Mouse (Mus musculus) heart, postnatal 0 days (tissue): ENCODE results near the gene Akap14. TPM values are rescaled to one million over a fixed set of nuclear protein-coding genes. Genes with fewer than 3 reads are reported as not detected.

ENCODE experiments used
- ATAC-seq: fragments of 200-750 bp; cut with Nextera tagmentation; 2 replicates; pipeline ENCODE4 v1.8.0; 2017; ENCODE audit warnings: low read depth, moderate number of reproducible peaks, moderate library complexity; ENCODE audit not compliant: insufficient read depth
- DNase-seq: peaks from one replicate; pipeline ENCODE4 v3.0.0-alpha.2; 2016; ENCODE audit warnings: low spot score
- H3K27ac ChIP-seq: fragments of 300-500 bp; sonication (generic); 2 replicates; pipeline ENCODE4 v1.5.1; 2014; ENCODE audit warnings: low read depth, mild to moderate bottlenecking
- H3K27me3 ChIP-seq: fragments of 300-500 bp; sonication (generic); 2 replicates; pipeline ENCODE4 v1.6.1; 2014; ENCODE audit warnings: low read length, mixed read lengths; ENCODE audit not compliant: control insufficient read depth, insufficient read depth
- H3K36me3 ChIP-seq: fragments of 300-500 bp; sonication (generic); replicated peaks from 2 replicates; pipeline ENCODE4 v1.6.1; 2014; ENCODE audit warnings: low read length, mixed read lengths; ENCODE audit not compliant: control insufficient read depth, insufficient read depth
- H3K4me1 ChIP-seq: fragments of 300-500 bp; sonication (generic); 2 replicates; pipeline ENCODE4 v1.6.1; 2014; ENCODE audit warnings: antibody characterized with exemption; ENCODE audit not compliant: control insufficient read depth, insufficient read depth
- H3K4me2 ChIP-seq: fragments of 300-500 bp; sonication (generic); 2 replicates; pipeline ENCODE4 v1.6.1; 2014; ENCODE audit warnings: low read depth, mild to moderate bottlenecking, low read length, moderate library complexity
- H3K4me3 ChIP-seq: fragments of 300-500 bp; sonication (generic); 2 replicates; pipeline ENCODE4 v1.5.1; 2014; ENCODE audit warnings: low read depth, low read length
- H3K9ac ChIP-seq: fragments of 300-500 bp; sonication (generic); replicated peaks from 2 replicates; pipeline ENCODE4 v1.6.1; 2014; ENCODE audit warnings: low read depth, low read length, mixed read lengths
- H3K9me3 ChIP-seq: fragments of 300-500 bp; sonication (generic); replicated peaks from 2 replicates; pipeline ENCODE4 v1.6.1; 2016; ENCODE audit warnings: low read length; ENCODE audit not compliant: control insufficient read depth
- CTCF ChIP-seq: IDR thresholded peaks from 2 replicates; pipeline ENCODE4 v1.5.1; 2016; ENCODE audit warnings: antibody characterized with exemption, control low read depth, low read depth
- EP300 ChIP-seq: IDR thresholded peaks from 2 replicates; pipeline ENCODE4 v1.6.1; 2016; ENCODE audit warnings: antibody characterized with exemption, low read depth
- WGBS: fragments of 180-500 bp; shearing (Covaris S2); extraction: QIAGEN DNeasy Blood & Tissue Kit; methylation state at CpG from one replicate; pipeline ENCODE4 v1.1.7; 2014; 5-methylcytosine and 5-hydroxymethylcytosine counted together
- polyA plus RNA-seq: library from polyadenylated mRNA; unstranded; fragments of >200 nt; fragmentation: Nextera tagmentation; extraction: Ambion mirVana; gene quantifications from 2 replicates; pipeline ENCODE4 v1.2.1, GENCODE M21; 2015
- total RNA-seq: library from RNA; depleted of rRNA; stranded (reverse); fragments of >200 nt; gene quantifications from 2 replicates; pipeline ENCODE4 v1.2.3, GENCODE M21; 2014; ENCODE audit warnings: low replicate concordance; rRNA removed

Akap14 gene
- total and polyA plus RNA-seq, 2 experiments from 2014 or later, result 0.05 TPM; not detected in 1

DNA sequence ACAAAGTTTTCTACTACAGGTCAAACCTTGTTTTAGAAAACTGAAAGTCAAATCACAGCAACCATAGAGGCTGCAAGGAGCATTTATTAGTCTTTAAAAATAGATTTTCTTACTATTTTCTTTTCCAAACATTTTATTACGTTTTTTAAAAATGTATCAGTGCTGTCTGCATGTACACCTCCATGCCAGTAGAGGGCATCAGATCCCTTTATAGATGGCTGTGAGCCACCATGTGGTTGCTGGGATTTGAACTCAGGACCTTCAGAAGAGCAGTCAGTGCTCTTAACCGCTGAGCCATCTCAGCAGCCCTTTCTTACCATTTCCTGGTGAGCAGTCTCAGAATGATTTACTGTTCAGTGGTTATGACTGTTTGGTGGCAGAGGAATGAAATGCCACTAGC lies 64.8 kb downstream of the Akap14 start:
- Histone ChIP-seq H3K27me3 (no peaks in the 10 kb centered on the region), H3K9me3 (no peaks in the 10 kb centered on the region), H3K4me1 (no peaks in the 10 kb centered on the region), H3K9ac (no peak overlapping the region), H3K27ac (no peak overlapping the region), H3K36me3 (peaks cover 10% of the 10 kb centered on the region; the same call in 1 of the 2 replicates), H3K4me2 (no peak overlapping the region), H3K4me3 (no peak overlapping the region)
- WGBS, result 68% methylated on average over 2 of the region's 2 CpGs
- TF ChIP-seq EP300, result no peak
- no peak; the same call in 1 of the 2 replicates for TF ChIP-seq CTCF
- ATAC-seq, result no peak
- DNase-seq, result no peak

Other genes starting within 250 kb of the Akap14 start
- 53.1 and 73.5 TPM in 2 replicates for gene Sept6, start 177.0 kb downstream of the Akap14 start, total RNA-seq
- 22.1 and 22.3 TPM in 2 replicates for gene Sept6, start 177.0 kb downstream of the Akap14 start, polyA plus RNA-seq
- gene Sowahd, start 120.0 kb downstream of the Akap14 start, total RNA-seq, result not detected in 2 replicates
- gene Sowahd, start 120.0 kb downstream of the Akap14 start, polyA plus RNA-seq, result not detected in 2 replicates
- 148 and 167 TPM in 2 replicates for gene Rpl39, start 83.4 kb downstream of the Akap14 start, total RNA-seq
- 403 and 426 TPM in 2 replicates for gene Rpl39, start 83.4 kb downstream of the Akap14 start, polyA plus RNA-seq
- gene Upf3b, start 58.5 kb downstream of the Akap14 start, total RNA-seq, result 8.1 and 10.2 TPM in 2 replicates
- gene Upf3b, start 58.5 kb downstream of the Akap14 start, polyA plus RNA-seq, result 9.3 and 10.6 TPM in 2 replicates
- 8.1 and 13.8 TPM in 2 replicates for gene Nkap, start 42.0 kb downstream of the Akap14 start, total RNA-seq
- 8.2 and 9.2 TPM in 2 replicates for gene Nkap, start 42.0 kb downstream of the Akap14 start, polyA plus RNA-seq
- gene Ndufa1, start 22.3 kb upstream of the Akap14 start, total RNA-seq, result 337 and 420 TPM in 2 replicates
- 1,804 and 1,915 TPM in 2 replicates for gene Ndufa1, start 22.3 kb upstream of the Akap14 start, polyA plus RNA-seq
- not detected in 2 replicates for gene Rnf113a1, start 22.4 kb upstream of the Akap14 start, total RNA-seq
- gene Rnf113a1, start 22.4 kb upstream of the Akap14 start, polyA plus RNA-seq, result 5.5 and 5.6 TPM in 2 replicates
- not detected in 2 replicates for gene Gm9, start 42.2 kb upstream of the Akap14 start, total RNA-seq
- not detected in 2 replicates for gene Gm9, start 42.2 kb upstream of the Akap14 start, polyA plus RNA-seq
- not detected in 2 replicates for gene Rhox1, start 53.4 kb upstream of the Akap14 start, total RNA-seq
- gene Rhox1, start 53.4 kb upstream of the Akap14 start, polyA plus RNA-seq, result not detected in 2 replicates
- gene Rhox2a, start 76.1 kb upstream of the Akap14 start, total RNA-seq, result not detected in 2 replicates
- not detected in 2 replicates for gene Rhox2a, start 76.1 kb upstream of the Akap14 start, polyA plus RNA-seq
- not detected in 2 replicates for gene Rhox3a, start 81.1 kb upstream of the Akap14 start, total RNA-seq
- not detected in 2 replicates for gene Rhox3a, start 81.1 kb upstream of the Akap14 start, polyA plus RNA-seq
- gene Rhox4a, start 96.5 kb upstream of the Akap14 start, total RNA-seq, result not detected in 2 replicates
- not detected in 2 replicates for gene Rhox4a, start 96.5 kb upstream of the Akap14 start, polyA plus RNA-seq
- not detected in 2 replicates for gene Rhox3a2, start 211.2 kb upstream of the Akap14 start, total RNA-seq
- gene Rhox3a2, start 211.2 kb upstream of the Akap14 start, polyA plus RNA-seq, result not detected in 2 replicates
- gene Rhox4a2, start 222.0 kb upstream of the Akap14 start, total RNA-seq, result not detected in 2 replicates
- 0.22 TPM in 2 replicates for gene Rhox4a2, start 222.0 kb upstream of the Akap14 start, polyA plus RNA-seq
- gene Rhox2b, start 243.2 kb upstream of the Akap14 start, total RNA-seq, result not detected in 2 replicates
- gene Rhox2b, start 243.2 kb upstream of the Akap14 start, polyA plus RNA-seq, result not detected in 2 replicates